Mouse (Mus musculus): ENCODE results near the gene Fnbp4.

Gene Fnbp4

DNA sequence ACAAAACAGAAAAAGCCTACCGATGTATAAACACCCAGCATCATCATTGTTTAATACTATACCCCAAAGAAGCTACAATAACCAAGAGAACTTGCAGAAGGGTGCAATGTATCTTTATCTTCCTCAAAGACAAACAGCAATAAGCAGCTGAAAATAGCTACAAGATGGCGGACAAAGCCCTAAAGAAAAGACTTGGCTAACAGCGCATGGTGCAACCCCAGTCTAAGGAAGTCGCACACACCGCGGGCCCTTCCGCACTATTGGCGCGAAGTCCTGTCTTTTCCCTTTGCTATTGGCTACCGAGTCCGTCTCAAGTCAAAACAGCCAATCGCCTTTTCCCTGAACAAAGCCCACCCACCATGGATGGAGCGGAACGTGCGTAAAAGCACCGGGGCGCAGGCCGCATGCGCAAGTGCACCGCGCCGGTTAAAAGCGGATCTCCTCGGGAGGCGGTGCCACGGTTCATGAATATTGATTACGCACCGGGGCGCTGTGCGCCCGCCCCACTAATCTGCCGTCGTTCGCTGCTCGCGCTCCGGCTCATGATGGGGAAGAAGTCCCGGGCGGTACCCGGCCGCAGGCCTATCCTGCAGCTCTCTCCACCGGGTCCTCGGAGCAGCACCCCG lies at the start of gene Fnbp4:
Gene Fnbp4, plus strand, starts transcription at position 318 of the 626 bp plus-strand sequence.
- peak; percentile 99 for DNase-seq (ENCODE audit: low read depth, low spot score)

GRCm38 (mm10) chr2:90700943-90701342 lies 44.2 kb upstream of the Fnbp4 start:
- DNase-seq (ENCODE audit: low read depth, low spot score), result peak; percentile 19

DNA sequence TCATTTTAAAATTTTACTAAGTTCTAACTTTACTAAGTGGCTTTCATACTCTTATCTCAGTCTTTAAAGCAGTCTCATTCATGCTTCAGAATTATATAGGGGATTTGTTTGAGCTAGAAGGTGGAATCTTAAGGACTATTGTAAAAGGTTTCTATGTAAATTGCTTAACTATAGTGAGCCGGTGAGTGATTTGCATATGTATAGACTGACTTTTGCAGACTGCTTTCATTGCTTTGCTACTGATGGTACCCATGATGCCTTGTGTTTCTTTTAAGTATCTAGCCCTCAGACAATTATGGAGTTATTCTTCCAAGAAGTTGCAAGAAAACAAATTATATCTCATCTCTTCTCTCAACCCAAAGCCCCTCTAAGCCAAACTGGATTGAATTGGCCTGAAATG lies 36.6 kb upstream of the Fnbp4 start:
- no peak for DNase-seq (ENCODE audit: low read depth, low spot score)

DNA sequence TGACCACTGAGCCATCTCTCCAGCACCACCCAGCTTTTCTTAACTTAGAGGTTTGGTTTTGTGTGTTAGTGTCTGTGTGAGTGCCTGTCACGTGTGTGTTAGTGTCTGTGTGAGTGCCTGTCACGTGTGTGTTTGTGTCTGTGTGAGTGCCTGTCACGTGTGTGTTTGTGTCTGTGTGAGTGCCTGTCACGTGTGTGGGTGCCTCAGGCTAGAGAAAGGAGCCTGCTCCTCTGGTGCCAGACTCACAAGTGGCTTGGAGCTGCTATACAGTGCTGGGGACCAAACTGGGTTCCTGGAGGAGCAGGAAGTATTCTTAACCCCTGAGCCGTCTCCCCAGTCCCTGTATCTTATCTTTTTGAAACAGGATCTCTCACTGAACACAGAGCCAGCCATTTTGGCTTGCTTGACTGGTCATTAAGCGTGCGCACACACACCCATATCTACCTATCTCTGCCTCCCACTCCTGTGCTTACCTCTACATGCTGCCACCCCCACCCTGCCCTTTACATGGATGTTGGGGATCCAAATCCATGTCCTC lies 29.5 kb upstream of the Fnbp4 start:
- DNase-seq (ENCODE audit: low read depth, low spot score), result no peak

GRCm38 (mm10) chr2:90717366-90717765 lies 27.8 kb upstream of the Fnbp4 start:
- no peak for DNase-seq (ENCODE audit: low read depth, low spot score)

DNA sequence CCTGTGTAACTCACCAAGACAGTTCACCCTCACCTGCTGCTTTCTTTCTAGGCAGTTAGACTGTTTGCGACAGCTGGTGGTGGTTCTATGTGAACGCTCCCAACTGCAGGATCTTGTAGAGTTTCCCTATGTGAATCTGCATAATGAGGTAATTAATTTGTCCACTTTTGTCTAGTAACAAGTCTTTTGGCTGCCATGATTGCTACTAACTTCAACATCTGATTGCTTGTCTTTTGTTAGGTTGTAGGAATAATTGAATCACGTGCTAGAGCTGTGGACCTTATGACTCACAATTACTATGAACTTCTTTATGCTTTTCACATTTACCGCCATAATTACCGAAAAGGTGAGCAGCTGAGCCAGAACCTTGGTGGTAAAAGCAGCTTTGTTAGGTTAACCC lies 27.2 kb upstream of the Fnbp4 start:
- no peak for DNase-seq (ENCODE audit: low read depth, low spot score)

GRCm38 (mm10) chr2:90726818-90727217 lies 18.4 kb upstream of the Fnbp4 start:
- DNase-seq (ENCODE audit: low read depth, low spot score), result no peak

- no peak for DNase-seq (ENCODE audit: low read depth, low spot score)
These were observed 9.8 kb upstream of the Fnbp4 start for GRCm38 (mm10) chr2:90735326-90735725.

DNA sequence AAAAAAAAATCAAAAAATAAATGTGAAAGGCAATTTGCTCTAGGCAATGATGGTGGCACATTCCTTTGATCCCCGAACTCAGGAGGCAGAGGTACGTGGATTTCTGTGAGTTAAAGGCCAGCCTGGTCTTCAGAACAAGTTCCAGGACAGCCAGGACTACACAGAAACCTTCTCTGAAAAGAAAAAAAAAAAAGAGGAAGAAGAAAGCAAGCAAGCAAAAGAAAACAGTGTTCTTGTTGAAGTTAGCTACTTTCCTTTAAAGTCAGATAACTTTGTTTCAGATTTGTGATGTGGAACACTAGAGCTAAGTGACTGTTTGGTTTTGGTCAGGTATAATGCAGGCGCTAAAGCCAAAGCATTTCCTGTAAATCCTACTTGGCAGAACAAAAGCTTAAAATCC lies 6.4 kb upstream of the Fnbp4 start:
- no peak for DNase-seq (ENCODE audit: low read depth, low spot score)

GRCm38 (mm10) chr2:90739327-90739726 lies 5.8 kb upstream of the Fnbp4 start:
- DNase-seq (ENCODE audit: low read depth, low spot score), result no peak

- no peak for DNase-seq (ENCODE audit: low read depth, low spot score)
These were observed 5.2 kb upstream of the Fnbp4 start for GRCm38 (mm10) chr2:90739921-90740320.

- peak; percentile 10 for DNase-seq (ENCODE audit: low read depth, low spot score)
These were observed 701 bp upstream of the Fnbp4 start for GRCm38 (mm10) chr2:90744285-90745052.

DNA sequence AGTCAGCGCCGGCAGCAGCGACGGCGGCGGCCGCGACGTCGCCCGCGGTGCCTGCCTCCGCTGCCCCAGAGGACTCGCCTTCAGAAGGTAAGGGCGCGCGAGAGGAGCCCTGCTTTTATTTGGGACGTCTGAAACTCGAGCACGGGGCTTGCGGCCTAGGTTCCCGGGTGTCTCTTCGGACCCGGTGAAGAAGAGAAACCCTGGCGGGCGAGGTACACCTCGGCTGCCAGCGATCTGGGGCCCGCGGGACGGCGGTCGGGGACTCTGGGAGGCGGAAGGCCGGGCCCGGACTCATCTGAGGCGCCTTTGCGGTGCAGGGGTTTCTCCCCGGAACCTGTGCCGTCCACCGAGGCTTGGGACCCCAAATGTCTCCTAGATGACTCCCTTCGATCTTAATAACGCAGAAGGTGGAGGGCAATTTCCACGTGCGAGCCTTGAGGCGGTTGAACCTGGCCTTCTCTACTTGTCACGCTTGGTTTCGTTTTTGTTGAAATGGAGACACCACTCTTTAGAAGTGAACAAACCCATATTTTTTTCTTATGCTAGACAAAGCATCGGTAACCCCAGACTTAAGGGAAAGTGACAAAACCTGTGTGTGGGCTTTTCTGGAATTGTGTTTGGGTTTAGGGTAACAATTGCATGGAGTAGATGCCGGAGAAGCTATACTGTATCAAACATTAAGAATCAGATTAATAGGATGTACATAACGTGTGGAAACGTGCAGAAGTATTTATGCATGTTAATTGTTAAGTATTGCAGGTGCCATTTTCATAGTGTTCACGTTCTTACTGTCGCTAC lies 769 bp downstream of the Fnbp4 start:
- DNase-seq (ENCODE audit: low read depth, low spot score), result peak; percentile 66

GRCm38 (mm10) chr2:90746538-90746865 lies 1.3 kb downstream of the Fnbp4 start:
- no peak for DNase-seq (ENCODE audit: low read depth, low spot score)

GRCm38 (mm10) chr2:90747131-90747530 lies 2.0 kb downstream of the Fnbp4 start:
- DNase-seq (ENCODE audit: low read depth, low spot score), result no peak

DNA sequence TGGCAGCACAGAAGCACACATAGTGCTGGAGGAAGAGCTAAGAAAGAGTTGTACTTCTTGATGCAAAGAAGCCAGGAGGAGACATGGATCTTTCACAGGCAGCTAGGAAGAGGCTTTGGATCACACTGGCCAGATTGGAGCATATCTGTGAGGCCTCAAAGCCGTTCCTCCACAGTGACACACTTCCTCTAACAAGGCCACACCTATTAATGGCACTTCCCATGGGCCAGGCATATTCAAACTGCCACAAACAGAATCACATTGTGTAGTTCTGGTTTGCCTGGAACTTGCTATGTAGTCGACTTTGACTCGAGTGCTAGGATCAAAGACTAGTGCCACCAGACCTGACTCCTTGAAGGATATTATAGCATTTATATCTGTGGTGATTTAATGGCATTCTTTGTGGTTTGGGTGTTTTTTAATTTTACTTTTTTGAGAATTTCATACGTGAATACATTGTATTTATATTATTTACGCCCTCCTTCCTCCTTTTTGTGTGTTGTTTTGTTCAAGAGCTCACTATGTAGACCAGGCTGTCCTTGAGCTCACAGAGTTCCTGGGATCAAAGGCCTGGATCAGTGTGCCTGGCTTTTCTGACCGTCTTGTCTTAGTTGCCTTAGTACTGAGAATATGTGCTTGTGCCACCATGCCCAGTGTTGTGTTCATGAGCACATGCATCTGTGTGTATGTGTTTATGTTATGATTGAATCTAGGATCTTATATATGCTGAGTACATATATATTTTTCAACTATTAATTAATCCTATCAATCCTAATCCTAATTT lies 4.7 kb downstream of the Fnbp4 start:
- DNase-seq (ENCODE audit: low read depth, low spot score), result no peak

DNA sequence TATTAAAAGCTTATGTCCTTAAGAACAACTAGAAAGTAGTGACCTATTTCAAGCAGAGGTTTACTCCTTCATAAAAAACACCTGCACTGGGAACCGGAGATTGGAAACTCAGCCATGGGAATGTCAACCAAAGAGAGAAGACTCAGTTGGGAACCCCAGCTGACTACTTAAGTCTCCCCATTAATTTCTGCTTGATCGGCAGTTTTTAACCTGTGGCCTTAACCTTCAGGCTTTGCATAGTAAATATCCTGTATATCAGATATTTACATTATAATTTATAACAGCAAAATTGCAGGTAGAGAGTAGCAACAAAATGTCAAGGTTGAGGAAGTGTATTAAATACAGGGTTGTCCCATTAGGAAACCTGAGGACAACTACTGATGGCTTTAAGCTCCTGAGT lies 8.4 kb downstream of the Fnbp4 start:
- DNase-seq (ENCODE audit: low read depth, low spot score), result no peak

GRCm38 (mm10) chr2:90754188-90754587 lies 9.0 kb downstream of the Fnbp4 start:
- DNase-seq (ENCODE audit: low read depth, low spot score), result no peak

DNA sequence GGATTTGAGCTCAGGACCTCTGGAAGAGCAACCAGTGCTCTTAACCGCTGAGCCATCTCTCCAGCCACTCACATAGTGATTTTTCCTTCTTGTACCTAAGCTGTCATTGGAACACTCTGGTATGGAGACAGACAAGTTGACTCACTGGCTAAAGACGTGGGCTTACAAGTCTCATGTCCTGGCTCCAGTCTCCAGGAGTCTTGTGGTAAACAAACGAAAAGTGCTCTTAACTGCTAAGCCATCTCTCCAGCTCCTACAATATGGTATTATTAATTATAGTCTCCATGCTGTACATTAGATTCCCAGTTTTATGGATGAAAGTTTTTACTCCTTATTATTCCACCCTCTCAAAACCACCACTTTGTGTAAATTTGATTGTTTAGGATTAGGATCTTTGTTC lies 20.0 kb downstream of the Fnbp4 start:
- DNase-seq (ENCODE audit: low read depth, low spot score), result no peak

GRCm38 (mm10) chr2:90781323-90781722 lies 36.2 kb downstream of the Fnbp4 start:
- no peak for DNase-seq (ENCODE audit: low read depth, low spot score)

DNA sequence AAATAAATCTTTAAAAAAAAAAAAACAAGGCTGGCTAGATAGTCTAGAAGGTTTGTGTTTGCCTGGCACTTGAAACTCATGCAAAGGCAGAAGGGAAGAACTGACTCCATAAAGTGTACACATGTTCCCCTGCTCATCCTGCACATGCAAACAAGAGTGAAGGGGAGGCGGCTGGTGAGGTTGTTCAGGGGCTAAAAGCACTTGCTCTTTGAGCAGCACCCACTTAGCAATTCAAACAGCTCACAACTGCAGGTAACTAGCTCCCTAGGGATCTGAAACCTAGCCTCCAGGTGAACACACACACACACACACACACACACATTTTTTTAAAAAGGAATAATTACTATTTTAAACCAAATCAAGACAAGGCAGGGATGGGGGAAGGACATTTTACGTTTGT lies 36.8 kb downstream of the Fnbp4 start:
- no peak for DNase-seq (ENCODE audit: low read depth, low spot score)

DNA sequence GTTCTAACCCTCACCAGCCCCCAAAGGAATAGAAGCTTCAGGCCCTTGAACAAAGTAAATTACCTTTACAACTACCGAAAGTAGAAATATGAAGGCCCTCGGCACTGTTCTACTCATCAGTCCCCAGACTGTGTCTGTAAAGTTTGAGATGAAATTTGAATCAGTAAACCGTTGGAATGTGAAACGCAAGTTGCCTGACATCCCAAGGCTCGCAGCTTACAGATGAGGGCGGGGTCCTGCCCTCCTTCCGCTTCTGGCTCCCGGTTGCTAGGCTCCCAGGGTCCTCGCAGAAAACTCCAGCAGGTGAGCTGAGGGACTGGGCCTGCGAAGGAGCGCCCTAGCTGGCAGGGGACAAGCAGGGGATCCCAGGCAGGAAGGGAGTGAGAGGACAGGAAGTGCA lies 37.3 kb downstream of the Fnbp4 start, which contains the start of gene Agbl2:
Gene Agbl2, plus strand, starts transcription at position 270 of the 400 bp plus-strand sequence.
- DNase-seq (ENCODE audit: low read depth, low spot score), result peak; percentile 16

Measured in CD4-positive, CD25-positive, alpha-beta regulatory T cell, adult 2 months (primary cell).